Mouse (Mus musculus): ENCODE results near the gene Arl6ip1. TPM values are rescaled to one million over a fixed set of nuclear protein-coding genes. Genes with fewer than 3 reads are reported as not detected.

Arl6ip1 gene
- total RNA-seq, 4 experiments from 2014 or later, result 23.2 to 25.6 (median 23.4) TPM

- DNase-seq (ENCODE audit: low spot score), result no peak
Observed at GRCm38 (mm10) chr7:118116787-118117538, 12.5 kb downstream of the Arl6ip1 start.

DNA sequence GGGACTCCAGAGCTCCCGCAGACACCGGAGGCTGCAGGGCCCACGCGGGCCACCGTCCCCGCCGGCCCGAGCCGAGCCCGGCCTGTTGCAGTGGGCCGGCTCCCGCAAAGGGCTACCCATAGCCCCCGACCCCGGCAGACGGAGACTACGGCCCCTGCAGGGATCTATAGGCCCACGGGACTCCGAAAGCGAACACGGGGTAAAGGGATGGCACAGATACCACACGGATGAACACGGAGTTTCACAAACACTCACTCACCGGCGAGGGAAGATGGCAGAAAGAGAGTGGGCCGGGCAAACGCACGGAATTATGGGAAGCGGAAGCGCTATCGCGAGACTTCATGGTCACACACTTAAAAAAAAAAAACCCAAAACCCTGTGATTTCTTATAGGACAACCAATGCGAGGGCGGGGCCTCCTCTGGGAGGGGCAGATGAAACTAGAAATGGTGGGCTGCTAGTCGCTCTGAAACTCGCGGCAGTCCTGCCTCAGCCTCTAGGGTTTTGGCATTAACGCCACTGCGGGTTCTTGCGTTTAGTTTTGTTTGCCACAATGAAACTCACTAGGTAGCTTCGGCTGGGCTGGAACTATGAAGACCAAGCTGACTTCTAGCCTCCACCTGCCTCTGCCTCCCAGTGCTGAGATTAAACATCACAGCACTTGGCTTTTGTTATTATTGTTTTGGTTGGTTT is 13.4 kb downstream of the Arl6ip1 start, which contains the start of gene Rps15a:
Gene Rps15a, minus strand, starts transcription at position 312 of the 692 bp plus-strand sequence.
- DNase-seq (ENCODE audit: low spot score), result peak; percentile 95

GRCm38 (mm10) chr7:118115533-118115876 is 14.0 kb downstream of the Arl6ip1 start:
- DNase-seq (ENCODE audit: low spot score), result no peak

- no peak for DNase-seq (ENCODE audit: low spot score)
Observed at GRCm38 (mm10) chr7:118113541-118114297, 15.7 kb downstream of the Arl6ip1 start.

DNA sequence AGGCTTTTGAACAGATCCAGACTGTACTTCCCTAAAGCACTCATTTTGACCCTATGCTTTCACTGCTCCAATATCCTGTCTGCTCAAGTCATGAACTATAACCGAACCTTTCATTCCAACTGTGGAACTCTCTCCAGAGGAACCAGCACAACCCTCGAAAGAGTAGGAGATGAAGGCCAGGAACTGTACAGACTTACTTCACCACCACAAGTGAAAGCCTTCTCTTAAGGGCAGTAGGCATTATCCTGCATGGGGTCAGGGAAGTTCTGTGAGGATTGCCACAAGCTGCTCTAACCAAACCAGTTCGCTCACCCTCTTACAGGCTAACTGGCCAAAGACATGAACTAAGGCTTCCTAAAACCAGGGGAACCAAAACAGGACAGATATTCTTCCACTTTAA is 18.3 kb downstream of the Arl6ip1 start:
- DNase-seq (ENCODE audit: low spot score), result no peak

DNA sequence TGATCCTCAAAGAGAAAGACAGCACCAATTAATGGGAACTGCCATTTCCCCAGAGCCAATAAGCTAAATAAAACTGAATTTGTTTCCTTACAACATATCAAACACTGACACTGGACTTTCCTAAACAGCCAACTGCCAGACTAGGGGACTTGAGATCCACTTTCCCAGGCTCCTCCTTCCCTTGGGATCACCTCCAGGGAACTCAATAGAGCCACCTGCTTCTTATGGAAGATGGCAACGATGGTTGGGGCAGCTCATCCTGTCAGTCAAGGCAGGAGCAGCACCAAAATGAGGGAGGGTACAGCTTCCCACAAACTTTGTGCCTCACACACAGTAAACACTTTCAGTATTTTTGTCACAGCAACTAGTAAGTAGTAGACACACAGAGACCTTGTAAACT is 21.8 kb downstream of the Arl6ip1 start:
- no peak for DNase-seq (ENCODE audit: low spot score)

DNA sequence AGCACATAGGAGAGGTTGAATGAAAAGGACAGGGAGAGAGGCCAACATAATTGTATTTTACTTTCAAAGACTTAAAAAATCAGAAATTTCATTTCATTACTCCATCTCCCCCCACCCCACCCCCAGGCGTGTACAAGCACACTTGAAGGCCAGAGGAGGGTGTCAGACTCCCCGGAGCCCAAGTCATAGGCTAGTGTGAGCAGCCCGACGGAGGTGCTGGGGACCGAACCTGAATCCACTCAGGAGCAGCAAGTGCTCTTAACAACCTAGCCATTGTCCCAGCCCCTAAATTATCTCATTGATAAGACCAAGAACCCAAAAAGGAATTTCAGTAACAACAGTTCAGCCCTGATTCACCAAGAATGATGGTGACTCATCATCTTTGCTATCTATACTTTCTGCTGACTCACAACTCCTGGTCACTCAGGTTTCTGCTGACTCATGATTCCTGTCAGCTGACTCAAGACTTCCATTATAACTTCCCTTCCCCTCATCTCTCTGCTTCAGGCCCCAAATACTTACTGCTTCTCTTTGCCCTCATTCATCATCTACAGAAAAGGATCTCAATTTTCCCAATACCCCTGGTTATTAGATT is 24.9 kb downstream of the Arl6ip1 start:
- DNase-seq (ENCODE audit: low spot score), result no peak

DNA sequence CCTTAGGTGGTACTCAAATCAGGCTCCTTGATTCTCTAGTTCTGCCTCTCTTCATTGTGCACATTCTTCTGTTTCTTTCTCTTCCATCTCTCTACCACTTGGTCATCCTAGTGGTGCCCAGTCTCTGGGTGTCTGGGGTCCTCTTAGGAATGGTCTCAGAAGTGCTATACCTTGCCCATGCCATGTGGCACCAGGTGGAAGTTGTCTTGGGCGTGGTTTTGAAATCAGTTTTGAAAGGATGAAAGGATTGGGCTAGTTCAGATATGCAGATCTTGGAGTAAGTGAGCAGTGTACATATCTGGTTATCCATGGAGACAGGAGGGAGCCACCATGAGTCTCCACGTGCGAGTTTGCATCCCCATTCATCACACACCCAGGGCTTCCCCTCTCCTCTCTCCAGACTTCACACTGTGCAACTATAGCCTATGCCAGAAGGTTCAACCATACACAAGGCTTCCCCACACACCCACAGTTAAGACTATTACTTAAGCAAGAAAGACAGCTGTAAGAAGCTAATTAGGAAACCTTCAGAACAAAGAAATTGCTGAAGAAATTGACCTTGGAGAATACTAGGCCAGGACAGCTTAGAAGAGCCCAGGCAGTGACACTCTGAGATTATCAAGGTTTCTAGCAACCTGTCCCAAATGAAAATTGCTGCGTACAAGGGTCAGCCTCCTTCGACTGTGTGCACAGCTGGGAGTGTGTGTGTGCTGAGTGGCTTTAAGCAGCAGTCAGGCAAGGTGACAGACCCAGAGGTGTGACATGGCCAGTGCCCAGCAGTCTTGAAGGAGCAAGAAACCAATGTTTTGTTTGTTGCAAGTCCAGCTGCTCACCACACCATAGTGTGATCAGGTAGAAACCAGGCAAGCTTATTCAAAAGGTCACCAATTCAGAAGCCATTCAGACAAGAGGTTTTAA is 25.7 kb downstream of the Arl6ip1 start:
- no peak for DNase-seq (ENCODE audit: low spot score)

- no peak for DNase-seq (ENCODE audit: low spot score)
Observed at GRCm38 (mm10) chr7:118102678-118103461, 26.6 kb downstream of the Arl6ip1 start.

GRCm38 (mm10) chr7:118102231-118102630 is 27.2 kb downstream of the Arl6ip1 start:
- peak; percentile 16 for DNase-seq (ENCODE audit: low spot score)

DNA sequence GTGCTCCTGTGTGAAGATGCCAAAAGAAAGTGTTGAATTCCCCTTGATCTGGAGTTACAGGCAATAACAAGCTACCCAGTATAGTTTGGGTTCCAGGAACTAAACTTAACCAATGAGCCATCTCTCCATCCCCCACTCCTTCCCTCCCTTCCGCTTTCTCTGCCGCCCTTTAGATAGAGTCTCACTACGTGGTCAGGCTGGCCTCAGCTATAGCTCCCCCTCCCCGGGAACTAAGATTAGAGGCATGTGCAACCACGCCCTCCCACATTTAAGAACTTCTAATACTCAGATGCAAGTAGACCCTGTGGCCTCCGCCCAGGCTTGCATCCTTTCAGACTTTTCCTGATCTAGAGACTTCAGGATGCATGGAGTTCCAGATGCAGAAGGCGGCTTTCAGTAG is 31.8 kb downstream of the Arl6ip1 start:
- DNase-seq (ENCODE audit: low spot score), result no peak

GRCm38 (mm10) chr7:118079987-118080386 is 49.5 kb downstream of the Arl6ip1 start:
- no peak for DNase-seq (ENCODE audit: low spot score)

DNA sequence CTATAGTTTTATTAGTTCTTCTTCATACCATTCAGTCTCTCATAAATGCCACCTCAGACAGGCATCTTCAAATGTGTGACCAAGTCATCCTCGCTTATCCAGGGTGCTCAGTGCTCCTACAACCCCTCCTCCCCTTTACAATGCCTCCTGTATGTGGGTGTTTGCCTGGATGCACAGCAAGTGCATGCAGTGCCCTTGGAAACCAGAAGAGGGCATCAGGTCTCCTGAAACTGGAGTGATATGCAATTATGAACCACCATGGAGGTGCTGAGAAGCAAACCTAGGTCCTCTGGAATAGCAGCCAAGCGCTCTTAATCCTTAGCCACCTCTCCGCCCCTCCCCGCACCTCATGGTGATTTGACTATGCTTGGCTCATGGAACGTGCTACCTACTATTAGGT is 50.4 kb downstream of the Arl6ip1 start:
- no peak for DNase-seq (ENCODE audit: low spot score)

Other genes with a start within 250 kb of the Arl6ip1 start
- 100 to 1,000 TPM; 436 to 548 (median 491) TPM for gene Rps15a, start 13.5 kb downstream of the Arl6ip1 start, total RNA-seq (2022)
- 10 to 100 TPM; 28.8 to 35.6 (median 30.2) TPM for gene Smg1, start 114.0 kb upstream of the Arl6ip1 start, total RNA-seq (2022)